Mouse (Mus musculus) thymus, adult 2 months (tissue): Measurements from ENCODE around the gene Aspdh. TPM values are rescaled to one million over a fixed set of nuclear protein-coding genes. Genes with fewer than 3 reads are reported as not detected.

Experiments used
- DNase-seq: peaks from one replicate; pipeline ENCODE4 v3.0.0; 2021
- H3K27ac ChIP-seq: fragments of 200-500 bp; 2 replicates; pipeline ENCODE4 v1.5.1; 2012; ENCODE audit warnings: low read length, control low read depth; ENCODE audit not compliant: control insufficient read depth, insufficient read depth
- H3K27me3 ChIP-seq: fragments of 200-500 bp; 2 replicates; pipeline ENCODE4 v1.6.1; 2012; ENCODE audit warnings: mild to moderate bottlenecking, low read length, moderate library complexity, mixed read lengths; ENCODE audit not compliant: control insufficient read depth, insufficient read depth
- H3K36me3 ChIP-seq: fragments of 200-500 bp; 2 replicates; pipeline ENCODE4 v1.6.1; 2012; ENCODE audit warnings: mild to moderate bottlenecking, low read length, moderate library complexity; ENCODE audit not compliant: control insufficient read depth, insufficient read depth
- H3K4me1 ChIP-seq: fragments of 200-500 bp; replicated peaks from 2 replicates; pipeline ENCODE4 v1.6.1; 2012; ENCODE audit warnings: low read length; ENCODE audit not compliant: control insufficient read depth, insufficient read depth
- H3K4me3 ChIP-seq: fragments of 200-500 bp; 2 replicates; pipeline ENCODE4 v1.5.1; 2012; ENCODE audit warnings: mild to moderate bottlenecking, low read length, control low read depth, moderate library complexity; ENCODE audit not compliant: control insufficient read depth, insufficient read depth
- CTCF ChIP-seq: fragments of 200-500 bp; IDR thresholded peaks from 2 replicates; pipeline ENCODE4 v1.5.1; 2012; ENCODE audit warnings: mild to moderate bottlenecking, control low read depth, low read length, moderate library complexity, borderline replicate concordance; ENCODE audit not compliant: control insufficient read depth, poor library complexity, insufficient read depth; ENCODE audit errors: extremely low read depth
- POLR2A ChIP-seq: fragments of 200-500 bp; IDR thresholded peaks from 2 replicates; pipeline ENCODE4 v1.6.1; 2012; ENCODE audit warnings: mild to moderate bottlenecking, low read length, control low read depth, moderate library complexity; ENCODE audit not compliant: control insufficient read depth, poor library complexity, insufficient read depth; ENCODE audit errors: extremely low read depth
- WGBS: fragments of 180-500 bp; shearing (Covaris S2); methylation state at CpG from one replicate; pipeline ENCODE4 v1.1.7; 2018; 5-methylcytosine and 5-hydroxymethylcytosine counted together
- polyA plus RNA-seq: library from polyadenylated mRNA; depleted of rRNA; stranded (reverse); fragments of >200 nt; gene quantifications from 2 replicates; pipeline ENCODE4 v1.2.3, GENCODE M21; 2012

Gene Aspdh
- polyA plus RNA-seq, 1 experiment, result 0.32 TPM

DNA sequence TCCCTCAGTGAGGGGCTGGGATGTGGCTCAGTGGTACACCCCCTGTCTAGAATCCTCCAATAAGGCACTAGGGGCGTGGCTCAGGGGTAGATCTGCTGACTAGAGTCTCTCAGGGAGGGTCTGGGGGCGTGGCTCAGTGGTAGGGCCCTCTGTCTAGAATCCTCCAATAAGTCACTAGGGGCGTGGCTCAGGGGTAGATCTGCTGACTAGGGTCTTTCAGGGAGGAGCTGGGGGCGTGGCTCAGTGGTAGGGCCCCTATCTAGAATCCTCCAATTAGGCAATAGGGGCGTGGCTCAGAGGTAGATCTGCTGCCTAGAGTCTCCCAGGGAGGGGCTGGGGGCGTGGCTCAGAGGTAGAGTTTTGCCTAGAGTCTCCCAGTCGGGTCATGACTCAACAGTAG, 31.8 kb upstream of the Aspdh start:
- no peaks in the 10 kb centered on the region for H3K4me1 ChIP-seq
- no peaks in the 10 kb centered on the region for H3K36me3 ChIP-seq
- H3K27ac ChIP-seq, result no peak overlapping the region
- DNase-seq, result no peak
- no peak for TF ChIP-seq CTCF
- TF ChIP-seq POLR2A, result no peak
- WGBS, result 15% methylated on average over 7 of the region's 7 CpGs
- H3K4me3 ChIP-seq, result no peak overlapping the region
- peaks cover 3% of the 10 kb centered on the region; the same call in 1 of the 2 replicates for H3K27me3 ChIP-seq

- 72% methylated on average over 9 of the region's 9 CpGs for WGBS
- Histone ChIP-seq H3K36me3 (no peaks in the 10 kb centered on the region), H3K27me3 (peaks cover 3% of the 10 kb centered on the region; the same call in 1 of the 2 replicates), H3K4me1 (no peaks in the 10 kb centered on the region), H3K27ac (no peak overlapping the region), H3K4me3 (no peak overlapping the region)
- DNase-seq, result no peak
- TF ChIP-seq CTCF (no peak), POLR2A (no peak)
These were observed 31.1 kb upstream of the Aspdh start for GRCm38 (mm10) chr7:44434089-44434488.

DNA sequence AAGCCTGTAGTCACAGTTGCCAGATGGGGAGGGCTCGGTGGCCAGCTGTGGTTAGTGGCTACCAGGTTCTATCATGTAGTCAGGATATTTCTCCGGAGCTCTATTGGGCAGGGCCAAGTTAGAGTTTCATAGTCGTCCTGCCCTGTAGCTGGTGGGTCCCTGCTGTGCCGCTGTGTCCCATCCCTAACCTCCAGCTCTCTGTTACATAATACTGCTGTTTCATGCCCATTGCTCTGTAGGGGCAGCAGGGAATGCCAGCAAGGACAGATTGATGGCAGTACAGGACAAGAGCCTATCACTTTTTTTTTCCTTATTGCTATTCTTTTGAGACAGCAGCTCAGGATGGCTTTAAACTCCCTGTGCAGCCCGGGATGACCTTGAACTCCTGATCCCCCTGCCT, 29.4 kb upstream of the Aspdh start:
- DNase-seq, result no peak
- TF ChIP-seq CTCF (no peak), POLR2A (no peak)
- Histone ChIP-seq H3K27me3 (no peaks in the 10 kb centered on the region; the same call in 1 of the 2 replicates), H3K4me3 (no peak overlapping the region), H3K4me1 (no peaks in the 10 kb centered on the region), H3K36me3 (no peaks in the 10 kb centered on the region), H3K27ac (no peak overlapping the region)
- WGBS, result 70% methylated on average over 5 of the region's 5 CpGs

GRCm38 (mm10) chr7:44436267-44436666, 28.9 kb upstream of the Aspdh start:
- no peak for DNase-seq
- no peaks in the 10 kb centered on the region; the same call in 1 of the 2 replicates for H3K27me3 ChIP-seq
- H3K4me3 ChIP-seq, result no peak overlapping the region
- TF ChIP-seq POLR2A (no peak), CTCF (no peak)
- H3K27ac ChIP-seq, result no peak overlapping the region
- no peaks in the 10 kb centered on the region for H3K4me1 ChIP-seq
- no peaks in the 10 kb centered on the region for H3K36me3 ChIP-seq
- WGBS, result 5% methylated on average over 1 of the region's 1 CpGs

DNA sequence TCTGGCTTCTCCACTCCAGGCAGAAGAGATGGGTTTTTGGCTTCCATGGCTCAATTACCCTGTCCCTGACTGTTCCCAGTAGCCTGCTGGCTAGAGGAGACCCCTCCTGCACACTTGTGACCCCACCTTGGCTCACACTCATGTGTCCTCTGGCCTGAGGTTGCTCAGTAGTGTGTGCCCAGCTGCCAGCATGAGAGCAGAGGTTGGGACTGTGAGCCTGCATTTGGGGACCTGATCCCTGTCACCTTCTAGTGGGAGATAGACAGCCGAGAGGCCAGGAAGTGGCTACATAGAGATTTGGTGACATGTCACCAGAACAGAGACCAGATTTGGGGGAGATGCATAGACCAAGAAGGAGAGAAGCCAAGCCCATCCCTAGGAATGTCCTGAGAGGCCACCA, 28.0 kb upstream of the Aspdh start:
- WGBS, result 19% methylated on average over 1 of the region's 1 CpGs
- H3K27me3 ChIP-seq, result peaks cover 4% of the 10 kb centered on the region; the same call in 1 of the 2 replicates
- no peaks in the 10 kb centered on the region for H3K4me1 ChIP-seq
- H3K27ac ChIP-seq, result no peak overlapping the region
- H3K36me3 ChIP-seq, result no peaks in the 10 kb centered on the region
- TF ChIP-seq CTCF, result no peak
- TF ChIP-seq POLR2A, result no peak
- no peak for DNase-seq
- H3K4me3 ChIP-seq, result no peak overlapping the region

DNA sequence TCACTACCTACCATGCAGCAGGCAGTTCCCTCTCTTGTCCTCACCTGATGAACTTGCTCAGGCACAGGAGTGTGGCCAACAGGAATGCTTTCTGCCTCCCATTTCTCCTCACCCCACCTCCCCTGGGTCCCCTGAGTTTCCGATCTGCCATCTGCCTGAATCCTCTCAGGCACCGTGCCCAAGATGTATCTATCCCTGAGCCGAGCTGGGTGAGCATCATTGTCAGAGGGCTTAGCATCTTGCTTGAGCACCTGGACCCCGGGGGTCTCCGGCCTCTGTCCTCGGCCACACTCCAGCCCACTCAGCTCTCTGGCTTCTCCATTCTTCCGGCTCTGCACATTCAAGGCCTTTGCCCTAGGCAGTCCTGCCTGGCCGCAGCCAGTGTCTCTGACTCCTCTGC, 27.3 kb upstream of the Aspdh start:
- Histone ChIP-seq H3K4me3 (no peak overlapping the region), H3K4me1 (no peaks in the 10 kb centered on the region), H3K36me3 (no peaks in the 10 kb centered on the region), H3K27me3 (peaks cover 4% of the 10 kb centered on the region; the same call in 1 of the 2 replicates), H3K27ac (no peak overlapping the region)
- DNase-seq, result no peak
- 84% methylated on average over 8 of the region's 8 CpGs for WGBS
- TF ChIP-seq POLR2A (no peak), CTCF (no peak)

GRCm38 (mm10) chr7:44439696-44440095, 25.5 kb upstream of the Aspdh start:
- WGBS, result 80% methylated on average over 2 of the region's 2 CpGs
- DNase-seq, result no peak
- H3K27me3 ChIP-seq, result peaks cover 6% of the 10 kb centered on the region; the same call in 1 of the 2 replicates
- no peak for TF ChIP-seq POLR2A
- no peaks in the 10 kb centered on the region for H3K4me1 ChIP-seq
- no peak overlapping the region for H3K4me3 ChIP-seq
- H3K36me3 ChIP-seq, result no peaks in the 10 kb centered on the region
- no peak overlapping the region for H3K27ac ChIP-seq
